Mouse (Mus musculus): ENCODE results near the gene Cutal. TPM values are rescaled to one million over a fixed set of nuclear protein-coding genes. Genes with fewer than 3 reads are reported as not detected.

Gene Cutal
- total RNA-seq, 2 experiments from 2014 or later, result 0.17 to 0.69 TPM

- DNase-seq, result peak; percentile 71
- Histone ChIP-seq H3K27ac (peak overlapping the region; percentile 77), H3K4me3 (0 out of 2 replicates have a peak overlapping the region, but pooled peaks have one; percentile 5)
- intact Hi-C loops (cut with DNase I), result no loop called here
- TF ChIP-seq CTCF (IDR thresholded peaks at IDR 0.05), result no peak
These were observed 30.8 kb upstream of the Cutal start for GRCm38 (mm10) chr2:34843211-34843939.

DNA sequence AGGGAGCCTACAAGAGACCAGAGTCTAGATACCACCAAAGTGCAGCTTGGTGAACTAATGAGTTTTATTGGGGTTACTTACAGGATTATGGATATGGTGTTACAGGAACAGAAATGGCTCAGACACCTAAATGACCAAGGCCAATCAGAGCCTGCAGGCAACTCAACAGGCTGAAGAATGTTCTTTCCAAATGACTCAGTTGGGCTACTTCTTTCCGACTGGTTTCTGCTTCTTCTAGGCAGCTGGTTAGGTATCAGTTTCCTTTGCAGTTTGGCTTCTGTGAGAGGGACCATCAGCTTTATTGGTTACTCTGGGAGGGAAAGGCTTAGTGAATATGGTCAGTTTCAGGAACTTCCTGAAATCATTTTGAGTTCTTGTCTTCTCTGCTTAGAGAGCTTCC lies 26.5 kb upstream of the Cutal start:
- DNase-seq, result no peak
- Histone ChIP-seq H3K27ac (no peak overlapping the region), H3K4me3 (no peak overlapping the region)
- intact Hi-C loops (cut with DNase I), result no loop called here
- no peak for TF ChIP-seq CTCF (IDR thresholded peaks at IDR 0.05)

GRCm38 (mm10) chr2:34855265-34855664 lies 18.9 kb upstream of the Cutal start:
- H3K4me3 ChIP-seq, result no peak overlapping the region
- intact Hi-C loops (cut with DNase I), result no loop called here
- TF ChIP-seq CTCF (IDR thresholded peaks at IDR 0.05), result peak; percentile 18; the same call in 1 of the 2 replicates
- DNase-seq, result peak; percentile 20
- H3K27ac ChIP-seq, result no peak overlapping the region

GRCm38 (mm10) chr2:34857728-34858127 lies 16.5 kb upstream of the Cutal start:
- TF ChIP-seq CTCF (IDR thresholded peaks at IDR 0.05), result no peak
- H3K27ac ChIP-seq, result no peak overlapping the region
- intact Hi-C loops (cut with DNase I), result no loop called here
- no peak for DNase-seq
- no peak overlapping the region for H3K4me3 ChIP-seq

GRCm38 (mm10) chr2:34869680-34870079 lies 4.5 kb upstream of the Cutal start:
- intact Hi-C loops (cut with DNase I), result loop anchor here (2.0 kb wide), 3 partner anchors 29 to 101 kb away; partner anchors contain the start of gene Fbxw2
- H3K27ac ChIP-seq, result peak overlapping the region; percentile 52
- peak overlapping the region; percentile 77 for H3K4me3 ChIP-seq
- no peak for TF ChIP-seq CTCF (IDR thresholded peaks at IDR 0.05)
- no peak for DNase-seq

GRCm38 (mm10) chr2:34870520-34871474 lies 3.4 kb upstream of the Cutal start:
- Histone ChIP-seq H3K4me3 (peak overlapping the region; percentile 77), H3K27ac (peak overlapping the region; percentile 97)
- peak; percentile 95 for DNase-seq
- no peak for TF ChIP-seq CTCF (IDR thresholded peaks at IDR 0.05)
- intact Hi-C loops (cut with DNase I), result loop anchor here (2.0 kb wide), 3 partner anchors 28 to 100 kb away; partner anchors contain the start of gene Fbxw2

DNA sequence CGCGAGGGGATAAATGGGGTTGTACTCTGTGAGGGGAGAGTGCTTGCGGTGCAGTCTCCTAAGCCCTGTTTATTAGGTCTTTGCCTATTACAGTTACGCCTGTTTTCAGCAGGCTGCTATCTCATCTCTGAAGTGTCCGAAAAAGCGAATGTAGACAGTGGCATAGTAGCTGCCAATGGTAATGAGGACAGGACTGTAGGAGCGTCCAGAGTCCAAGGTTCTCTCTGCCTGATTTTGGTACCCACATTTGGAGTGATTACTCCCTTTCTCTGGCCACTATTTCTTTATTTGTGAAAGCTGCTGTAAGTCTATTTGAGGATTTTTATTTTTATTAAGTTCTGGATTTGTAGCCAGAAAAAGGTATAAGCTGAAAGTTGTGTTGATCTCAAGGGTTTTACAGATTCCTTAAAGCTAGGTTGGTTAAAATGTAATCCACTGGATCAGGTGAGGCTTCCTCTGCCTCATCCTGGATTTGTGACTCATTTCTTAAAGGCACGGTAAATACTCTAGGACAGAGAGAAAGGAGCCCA lies 685 bp downstream of the Cutal start, which contains the start of gene Psmd5:
Psmd5 (minus strand) TSS at position 153 of the 530 bp plus-strand sequence.
- DNase-seq, result no peak
- Histone ChIP-seq H3K4me3 (peak within 1 kb of the TSS; percentile 60), H3K27ac (peak within 1 kb of the TSS; percentile 51; the same call in 1 of the 2 replicates)
- intact Hi-C loops (cut with DNase I), result no loop called here
- no peak for TF ChIP-seq CTCF (IDR thresholded peaks at IDR 0.05)

DNA sequence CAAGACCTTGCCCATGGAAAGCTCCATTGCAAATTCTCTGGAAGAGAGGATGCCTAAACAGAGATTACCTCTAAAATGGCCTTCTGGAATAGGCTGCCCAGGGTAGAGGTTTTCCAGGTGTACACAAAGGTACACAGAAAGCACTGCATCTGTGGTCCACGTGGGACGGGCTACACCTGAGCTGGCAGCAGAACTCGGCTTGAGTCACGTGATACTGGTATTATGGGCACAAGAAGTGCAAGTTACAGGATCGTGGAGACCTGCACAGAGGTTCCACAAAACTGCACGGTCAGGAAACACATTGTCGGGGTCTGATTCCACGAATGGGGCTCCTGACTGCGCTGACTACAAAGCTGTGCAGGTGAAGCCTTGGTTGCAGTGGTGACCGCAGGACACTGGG lies 5.9 kb downstream of the Cutal start:
- no peak for TF ChIP-seq CTCF (IDR thresholded peaks at IDR 0.05)
- Histone ChIP-seq H3K4me3 (no peak overlapping the region), H3K27ac (no peak overlapping the region)
- intact Hi-C loops (cut with DNase I), result no loop called here
- no peak for DNase-seq

GRCm38 (mm10) chr2:34882757-34883156 lies 8.6 kb downstream of the Cutal start:
- no peak for DNase-seq
- Histone ChIP-seq H3K27ac (no peak overlapping the region), H3K4me3 (no peak overlapping the region)
- intact Hi-C loops (cut with DNase I), result no loop called here
- no peak for TF ChIP-seq CTCF (IDR thresholded peaks at IDR 0.05)

DNA sequence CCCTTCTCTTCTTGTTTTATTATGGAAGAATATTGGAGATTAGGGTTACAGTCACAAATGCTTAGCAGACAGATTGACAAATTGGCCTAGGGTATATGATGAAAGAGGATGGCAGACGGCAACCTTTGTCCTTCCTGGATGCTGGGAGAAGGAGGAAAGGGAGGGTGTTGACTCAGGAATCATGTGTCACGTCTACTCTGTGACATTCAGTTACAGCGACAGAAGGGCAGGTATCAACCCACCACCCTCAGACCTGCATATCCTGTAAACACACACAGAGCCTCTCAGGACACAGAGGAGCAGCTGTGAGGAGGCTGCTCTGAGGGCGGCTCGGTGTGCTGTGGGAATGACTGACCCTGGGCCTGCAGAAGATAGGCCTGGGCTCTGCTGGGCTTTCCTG lies 9.0 kb downstream of the Cutal start:
- Histone ChIP-seq H3K4me3 (no peak overlapping the region), H3K27ac (no peak overlapping the region)
- no peak for TF ChIP-seq CTCF (IDR thresholded peaks at IDR 0.05)
- no peak for DNase-seq
- intact Hi-C loops (cut with DNase I), result no loop called here

GRCm38 (mm10) chr2:34884186-34884585 lies 10.0 kb downstream of the Cutal start:
- no peak overlapping the region for H3K4me3 ChIP-seq
- intact Hi-C loops (cut with DNase I), result no loop called here
- no peak for TF ChIP-seq CTCF (IDR thresholded peaks at IDR 0.05)
- no peak for DNase-seq
- H3K27ac ChIP-seq, result no peak overlapping the region

DNA sequence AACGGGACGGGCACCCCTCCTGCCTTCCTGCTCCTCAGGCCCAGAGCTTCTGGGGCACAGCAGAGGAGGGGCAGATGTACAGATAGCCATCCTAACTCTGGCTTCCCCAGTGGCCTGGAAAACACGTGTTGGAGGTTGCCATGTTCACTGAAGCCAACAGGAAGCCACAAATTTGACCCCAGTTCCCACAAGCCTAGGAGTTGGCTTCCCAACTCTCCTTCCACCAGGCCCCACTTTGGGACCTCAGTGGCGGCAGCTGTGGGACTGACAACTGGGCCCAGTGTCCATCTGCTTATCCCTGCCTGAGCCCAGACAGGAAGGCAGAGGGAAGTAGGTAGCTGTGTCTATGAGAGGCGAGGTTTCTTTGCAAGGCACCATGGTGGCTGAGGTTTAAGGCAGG lies 19.8 kb downstream of the Cutal start:
- DNase-seq, result no peak
- H3K27ac ChIP-seq, result no peak overlapping the region
- H3K4me3 ChIP-seq, result no peak overlapping the region
- no peak for TF ChIP-seq CTCF (IDR thresholded peaks at IDR 0.05)
- intact Hi-C loops (cut with DNase I), result no loop called here
